ENCODE assay signal across 22 mouse cellular contexts in genomic region chr14:28332351-28332953, GRCm38 (mm10).
A peak's percentile ranks its signal among the peaks of the same experiment; 100 is the strongest.
DNase-seq lines count a peak whose midpoint lies in the region; ATAC-seq and TF ChIP-seq lines count a peak whose summit lies in the region.
"Had no signal": no experiment of that assay in that cellular context is flagged by ENCODE, and none has a peak within 500 bp of the region (broad histone marks: within the 10 kb centered on the region; RNA-seq: fewer than 3 reads in every experiment).

No protein-coding gene starts in this region.

- no peak overlapping the region for H3K9ac ChIP-seq in kidney, embryonic 15.5 days
- no peak overlapping the region for H3K9ac ChIP-seq in embryonic facial prominence, embryonic 11.5 days (replicated peaks; ENCODE audit: low read length)
- no peak overlapping the region for H3K9ac ChIP-seq in limb, embryonic 12.5 days (replicated peaks)
- H3K9ac ChIP-seq: limb, embryonic 15.5 days; liver, embryonic 14.5 days; lung, embryonic 14.5 days; midbrain, embryonic 12.5 days had no signal

- no peak overlapping the region for H3K4me3 ChIP-seq in kidney, embryonic 15.5 days (replicated peaks)
- no peak overlapping the region for H3K4me3 ChIP-seq in embryonic facial prominence, embryonic 11.5 days (ENCODE audit: low read depth, low read length)
- no peak overlapping the region for H3K4me3 ChIP-seq in limb, embryonic 12.5 days (replicated peaks)
- no peak overlapping the region for H3K4me3 ChIP-seq in layer of hippocampus, adult 2 months
- H3K4me3 ChIP-seq: gastrocnemius, adult 2 months; limb, embryonic 15.5 days; midbrain, embryonic 12.5 days had no signal

- no peak for DNase-seq in kidney, postnatal 36 days
- peak; percentile 11 for DNase-seq in embryo, embryonic 10.5 days (ENCODE audit: low spot score)
- DNase-seq in embryonic facial prominence, embryonic 11.5 days (ENCODE audit: low spot score), result peak; percentile 53
- DNase-seq in cerebellum, adult 11 months, result no peak
- DNase-seq in layer of hippocampus, adult 2 months (ENCODE audit: low spot score in 2 of 2), result no peak
- DNase-seq: adrenal gland, adult 2 months; B cell, adult 2 months; cerebellum, adult 8-10 months; cerebellum, postnatal 36 days; gastrocnemius, adult 2 months; kidney, postnatal 25 days; lung, embryonic 14.5 days; right cerebral cortex, postnatal 14 days; thymus, adult 18-20 months; thymus, postnatal 4 days had no signal

- peaks cover 12% of the 10 kb centered on the region for H3K4me1 ChIP-seq in kidney, embryonic 15.5 days
- H3K4me1 ChIP-seq in embryonic facial prominence, embryonic 11.5 days (ENCODE audit: control insufficient read depth, insufficient read depth, low read length), result peaks cover 3% of the 10 kb centered on the region; the same call in 1 of the 2 replicates
- H3K4me1 ChIP-seq in limb, embryonic 12.5 days (replicated peaks), result peaks cover 37% of the 10 kb centered on the region

- H3K4me2 ChIP-seq in kidney, embryonic 15.5 days, result no peak overlapping the region
- no peak overlapping the region for H3K4me2 ChIP-seq in embryonic facial prominence, embryonic 11.5 days (ENCODE audit: low read depth, low read length)
- no peak overlapping the region for H3K4me2 ChIP-seq in limb, embryonic 12.5 days
- H3K4me2 ChIP-seq: limb, embryonic 15.5 days; lung, embryonic 14.5 days; midbrain, embryonic 12.5 days had no signal

- H3K36me3 ChIP-seq in kidney, embryonic 15.5 days, result no peaks in the 10 kb centered on the region
- H3K36me3 ChIP-seq in embryonic facial prominence, embryonic 11.5 days (replicated peaks; ENCODE audit: control insufficient read depth, insufficient read depth, low read depth, low read length), result no peaks in the 10 kb centered on the region
- no peaks in the 10 kb centered on the region for H3K36me3 ChIP-seq in limb, embryonic 12.5 days
- H3K36me3 ChIP-seq: limb, embryonic 15.5 days; midbrain, embryonic 12.5 days had no signal

- ATAC-seq in kidney, embryonic 15.5 days (replicated peaks; ENCODE audit: low FRiP score), result peak; percentile 56; the same call in 1 of the 2 replicates
- ATAC-seq in embryonic facial prominence, embryonic 11.5 days (replicated peaks; ENCODE audit: insufficient number of reproducible peaks, low FRiP score, low TSS enrichment, low read depth), result no peak; the same call in 1 of the 2 replicates
- no peak for ATAC-seq in limb, embryonic 12.5 days (ENCODE audit: insufficient number of reproducible peaks, insufficient read depth, low FRiP score, low TSS enrichment, low read depth)
- ATAC-seq: hindbrain, embryonic 16.5 days; intestine, embryonic 16.5 days had no signal

- H3K27me3 ChIP-seq in kidney, embryonic 15.5 days, result no peaks in the 10 kb centered on the region
- H3K27me3 ChIP-seq in embryonic facial prominence, embryonic 11.5 days (ENCODE audit: control insufficient read depth, insufficient read depth, low read length), result no peaks in the 10 kb centered on the region
- H3K27me3 ChIP-seq in limb, embryonic 12.5 days, result no peaks in the 10 kb centered on the region
- H3K27me3 ChIP-seq: limb, embryonic 15.5 days had no signal

- TF ChIP-seq CTCF in layer of hippocampus, adult 2 months (conservative IDR thresholded peaks at IDR 0.05), result no peak

- 16% methylated on average over 3 of the region's 3 CpGs for WGBS in kidney, embryonic 15.5 days
- 11% methylated on average over 3 of the region's 3 CpGs for WGBS in embryonic facial prominence, embryonic 11.5 days
- WGBS in limb, embryonic 12.5 days, result 11% methylated on average over 3 of the region's 3 CpGs

- H3K9me3 ChIP-seq in kidney, embryonic 15.5 days (replicated peaks), result no peaks in the 10 kb centered on the region
- no peaks in the 10 kb centered on the region for H3K9me3 ChIP-seq in embryonic facial prominence, embryonic 11.5 days (replicated peaks; ENCODE audit: control insufficient read depth, low read length)
- no peaks in the 10 kb centered on the region for H3K9me3 ChIP-seq in limb, embryonic 12.5 days
- H3K9me3 ChIP-seq: limb, embryonic 15.5 days; midbrain, embryonic 12.5 days had no signal

- H3K27ac ChIP-seq in kidney, embryonic 15.5 days, result no peak overlapping the region
- no peak overlapping the region for H3K27ac ChIP-seq in embryonic facial prominence, embryonic 11.5 days (replicated peaks; ENCODE audit: low read depth, low read length)
- peak overlapping the region; percentile 54; the same call in 1 of the 2 replicates for H3K27ac ChIP-seq in limb, embryonic 12.5 days
- H3K27ac ChIP-seq in layer of hippocampus, adult 2 months, result no peak overlapping the region
- H3K27ac ChIP-seq: gastrocnemius, adult 2 months; limb, embryonic 15.5 days; liver, embryonic 14.5 days; midbrain, embryonic 12.5 days had no signal

Comparison
In these comparisons a context has a peak if more than half of its experiments do, and no peak if none do; other contexts are left out.
1. DNase-seq: peak in embryo, embryonic 10.5 days (single experiment) and embryonic facial prominence, embryonic 11.5 days (single experiment); none in kidney, postnatal 36 days (0 of 2), cerebellum, adult 11 months (single experiment) and layer of hippocampus, adult 2 months (0 of 2).